Mouse (Mus musculus) ES-E14 (cell line): Measurements from ENCODE around the gene Rbms1.

ENCODE experiments used
- MAFK ChIP-seq: IDR thresholded peaks from 2 replicates; pipeline ENCODE4 v1.6.1; 2014; ENCODE audit warnings: mild to moderate bottlenecking, low read depth, low read length, inconsistent platforms; ENCODE audit not compliant: insufficient read depth
- ZC3H11A ChIP-seq: IDR thresholded peaks from 2 replicates; pipeline ENCODE4 v1.6.1; 2012; ENCODE audit warnings: low read depth, mild to moderate bottlenecking, inconsistent platforms, low read length, borderline replicate concordance

DNA sequence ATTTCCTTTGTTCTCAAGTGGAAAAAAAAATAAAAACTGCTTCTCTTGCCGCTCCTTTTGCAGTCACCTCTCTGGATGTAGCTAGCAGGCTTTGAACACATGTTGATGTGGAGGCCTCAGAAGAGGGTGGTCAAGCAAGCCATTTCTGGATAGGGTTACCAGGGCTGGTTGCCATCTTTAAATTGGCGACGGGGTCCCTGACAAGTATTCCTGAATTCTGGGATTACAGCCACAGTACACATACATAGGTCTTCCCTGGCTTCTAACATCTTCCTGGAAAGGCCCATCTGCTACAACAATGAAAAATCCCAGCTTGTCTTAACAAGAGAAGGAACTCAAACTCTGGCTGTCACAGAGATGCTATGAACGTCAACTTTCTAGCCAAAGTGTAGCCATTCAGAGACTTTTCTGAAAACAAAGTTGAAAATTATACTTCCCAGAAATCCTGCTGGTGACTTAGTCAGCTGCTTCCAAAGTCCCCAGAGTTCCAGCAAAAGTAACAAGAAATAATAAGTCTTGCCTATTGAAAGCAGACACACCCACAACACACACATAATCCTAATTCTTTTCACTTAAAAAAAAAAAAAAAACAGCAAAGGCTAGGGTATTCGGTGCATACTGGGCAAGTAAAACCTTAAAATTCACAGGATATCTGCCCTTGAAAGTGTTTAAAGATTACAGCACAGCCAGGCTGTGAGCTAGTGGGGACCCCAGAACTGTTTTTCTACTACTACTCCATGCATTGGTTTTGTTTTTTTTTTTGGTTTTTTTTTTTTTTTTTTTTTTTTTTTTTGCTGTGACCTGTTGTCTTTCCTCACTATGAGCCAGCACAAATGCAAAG is 80.6 kb downstream of the Rbms1 start:
- TF ChIP-seq ZC3H11A (no peak), MAFK (no peak)
